Mouse (Mus musculus): Measurements from ENCODE around the gene Olfr825. TPM values are rescaled to one million over a fixed set of nuclear protein-coding genes. Genes with fewer than 3 reads are reported as not detected.
"Not testable (repeated sequence)": the region's sequence is repeated elsewhere in the genome, so short reads cannot be mapped to it uniquely, and the experiment has no call there.

Olfr825 gene
- polyA plus RNA-seq, 1 experiment from 2014 or later, result not detected

- DNase-seq (ENCODE audit: low spot score) (no peak), ATAC-seq (ENCODE audit: low FRiP score, low TSS enrichment) (no peak)
- TF ChIP-seq CTCF (IDR thresholded peaks at IDR 0.05; ENCODE audit: low read depth) (no peak), EP300 (optimal IDR thresholded peaks at IDR 0.05) (no peak)
- no peaks in the 10 kb centered on the region for H3K27me3 ChIP-seq (ENCODE audit: control insufficient read depth, insufficient read depth, low read length)
- H3K27ac ChIP-seq (replicated peaks), result no peak overlapping the region
- H3K4me1 ChIP-seq (replicated peaks; ENCODE audit: control insufficient read depth, insufficient read depth), result no peaks in the 10 kb centered on the region
- no peaks in the 10 kb centered on the region for H3K36me3 ChIP-seq (ENCODE audit: control insufficient read depth, insufficient read depth, low read length)
- H3K9me3 ChIP-seq (ENCODE audit: control insufficient read depth, low read length), result no peaks in the 10 kb centered on the region
- H3K9ac ChIP-seq (ENCODE audit: low read length), result no peak overlapping the region
- H3K4me3 ChIP-seq (ENCODE audit: low read depth, low read length), result no peak overlapping the region
- no peak overlapping the region for H3K4me2 ChIP-seq (replicated peaks; ENCODE audit: low read depth)
These were observed 31.8 kb downstream of the Olfr825 start for GRCm38 (mm10) chr10:130134811-130135210.

GRCm38 (mm10) chr10:130129900-130130299 lies 36.7 kb downstream of the Olfr825 start, which contains the start of gene Olfr824:
Gene Olfr824 (minus strand): TSS chr10:130130000.
- H3K9me3 ChIP-seq (ENCODE audit: control insufficient read depth, low read length); H3K4me1 ChIP-seq (replicated peaks; ENCODE audit: control insufficient read depth, insufficient read depth); H3K4me3 ChIP-seq (ENCODE audit: low read depth, low read length); H3K9ac ChIP-seq (ENCODE audit: low read length); H3K36me3 ChIP-seq (ENCODE audit: control insufficient read depth, insufficient read depth, low read length); ATAC-seq (ENCODE audit: low FRiP score, low TSS enrichment); H3K27ac ChIP-seq (replicated peaks); H3K27me3 ChIP-seq (ENCODE audit: control insufficient read depth, insufficient read depth, low read length); H3K4me2 ChIP-seq (replicated peaks; ENCODE audit: low read depth); DNase-seq (ENCODE audit: low spot score): not testable (repeated sequence)

DNA sequence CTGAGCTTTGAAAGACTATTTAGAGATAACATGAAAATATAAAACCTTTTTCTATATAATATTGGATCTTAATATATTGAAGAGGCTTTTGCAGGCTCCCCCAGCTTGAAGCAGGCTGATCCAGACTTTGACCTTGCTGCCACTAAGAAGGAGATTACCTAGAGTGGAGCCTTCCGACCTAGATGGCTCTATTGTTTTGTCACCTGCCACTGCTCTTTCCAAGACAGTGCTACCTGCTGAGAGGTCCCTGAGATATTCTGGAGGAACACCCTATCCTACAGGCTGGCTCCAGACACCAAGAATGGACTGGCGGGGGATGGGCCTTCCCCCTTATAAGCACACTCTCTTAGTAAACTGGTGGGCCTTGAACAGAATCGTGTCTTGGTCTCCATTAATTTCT lies 50.5 kb downstream of the Olfr825 start:
- not testable (repeated sequence) for H3K4me2 ChIP-seq (replicated peaks; ENCODE audit: low read depth); ATAC-seq (ENCODE audit: low FRiP score, low TSS enrichment); H3K27me3 ChIP-seq (ENCODE audit: control insufficient read depth, insufficient read depth, low read length); H3K9me3 ChIP-seq (ENCODE audit: control insufficient read depth, low read length); H3K4me3 ChIP-seq (ENCODE audit: low read depth, low read length); H3K27ac ChIP-seq (replicated peaks); DNase-seq (ENCODE audit: low spot score); H3K36me3 ChIP-seq (ENCODE audit: control insufficient read depth, insufficient read depth, low read length); H3K4me1 ChIP-seq (replicated peaks; ENCODE audit: control insufficient read depth, insufficient read depth); H3K9ac ChIP-seq (ENCODE audit: low read length)
- 64% methylated on average over 3 of the region's 3 CpGs for WGBS

GRCm38 (mm10) chr10:130115283-130115682 lies 51.3 kb downstream of the Olfr825 start, which contains the start of gene Olfr823:
Gene Olfr823 (minus strand): TSS chr10:130115383.
- not testable (repeated sequence) for DNase-seq (ENCODE audit: low spot score); H3K9me3 ChIP-seq (ENCODE audit: control insufficient read depth, low read length); H3K9ac ChIP-seq (ENCODE audit: low read length); H3K4me1 ChIP-seq (replicated peaks; ENCODE audit: control insufficient read depth, insufficient read depth); H3K4me3 ChIP-seq (ENCODE audit: low read depth, low read length); H3K27ac ChIP-seq (replicated peaks); H3K27me3 ChIP-seq (ENCODE audit: control insufficient read depth, insufficient read depth, low read length); ATAC-seq (ENCODE audit: low FRiP score, low TSS enrichment); H3K36me3 ChIP-seq (ENCODE audit: control insufficient read depth, insufficient read depth, low read length); H3K4me2 ChIP-seq (replicated peaks; ENCODE audit: low read depth)
- 62% methylated on average over 1 of the region's 1 CpGs for WGBS

Other genes with a start within 250 kb of the Olfr825 start
- not detected in 2 replicates for gene Olfr818, start 217.7 kb downstream of the Olfr825 start, polyA plus RNA-seq (2015; fragmentation: Nextera tagmentation; extraction: Ambion mirVana)
- not detected in 2 replicates for gene Olfr819, start 199.5 kb downstream of the Olfr825 start, polyA plus RNA-seq (2015; fragmentation: Nextera tagmentation; extraction: Ambion mirVana)
- gene Olfr247, start 190.6 kb downstream of the Olfr825 start, polyA plus RNA-seq (2015; fragmentation: Nextera tagmentation; extraction: Ambion mirVana), result not detected in 2 replicates
- gene Gm10310, start 181.7 kb downstream of the Olfr825 start, polyA plus RNA-seq (2015; fragmentation: Nextera tagmentation; extraction: Ambion mirVana), result 0.02 TPM in 1 of 2 replicates, not detected in the other
- not detected in 2 replicates for gene Olfr820, start 154.1 kb downstream of the Olfr825 start, polyA plus RNA-seq (2015; fragmentation: Nextera tagmentation; extraction: Ambion mirVana)
- not detected in 2 replicates for gene Olfr821, start 136.4 kb downstream of the Olfr825 start, polyA plus RNA-seq (2015; fragmentation: Nextera tagmentation; extraction: Ambion mirVana)
- gene Olfr822, start 95.6 kb downstream of the Olfr825 start, polyA plus RNA-seq (2015; fragmentation: Nextera tagmentation; extraction: Ambion mirVana), result 0.04 TPM in 1 of 2 replicates, not detected in the other
- not detected in 2 replicates for gene Olfr823, start 51.4 kb downstream of the Olfr825 start, polyA plus RNA-seq (2015; fragmentation: Nextera tagmentation; extraction: Ambion mirVana)
- not detected in 2 replicates for gene Olfr824, start 36.8 kb downstream of the Olfr825 start, polyA plus RNA-seq (2015; fragmentation: Nextera tagmentation; extraction: Ambion mirVana)
- gene Olfr826, start 17.4 kb upstream of the Olfr825 start, polyA plus RNA-seq (2015; fragmentation: Nextera tagmentation; extraction: Ambion mirVana), result not detected in 2 replicates
- gene Olfr827, start 47.6 kb upstream of the Olfr825 start, polyA plus RNA-seq (2015; fragmentation: Nextera tagmentation; extraction: Ambion mirVana), result not detected in 2 replicates
- 0.05 TPM in 1 of 2 replicates, not detected in the other for gene Neurod4, start 113.5 kb upstream of the Olfr825 start, polyA plus RNA-seq (2015; fragmentation: Nextera tagmentation; extraction: Ambion mirVana)
- 0.13 and 0.21 TPM in 2 replicates for gene Tespa1, start 156.1 kb upstream of the Olfr825 start, polyA plus RNA-seq (2015; fragmentation: Nextera tagmentation; extraction: Ambion mirVana)
- gene Vmn2r84, start 227.6 kb upstream of the Olfr825 start, polyA plus RNA-seq (2015; fragmentation: Nextera tagmentation; extraction: Ambion mirVana), result 0.01 TPM in 1 of 2 replicates, not detected in the other

All from stomach, postnatal 0 days (tissue).